Mouse (Mus musculus) midbrain, embryonic 11.5 days (tissue): ENCODE measurements around the gene Atp4a. TPM values are rescaled to one million over a fixed set of nuclear protein-coding genes. Genes with fewer than 3 reads are reported as not detected.

Experiments
- ATAC-seq: fragments of 200-750 bp; cut with Nextera tagmentation; 2 replicates; pipeline ENCODE4 v1.8.0; 2017; ENCODE audit warnings: moderate TSS enrichment, moderate library complexity; ENCODE audit not compliant: low FRiP score
- DNase-seq: peaks from one replicate; pipeline ENCODE4 v3.0.0; 2015; ENCODE audit warnings: low spot score; ENCODE audit errors: missing footprints
- H3K27ac ChIP-seq: fragments of 300-500 bp; sonication (generic); 2 replicates; pipeline ENCODE4 v1.5.1; 2014; ENCODE audit warnings: low read depth, low read length
- H3K27me3 ChIP-seq: fragments of 300-500 bp; sonication (generic); 2 replicates; pipeline ENCODE4 v1.6.1; 2014; ENCODE audit warnings: mild to moderate bottlenecking, low read length, moderate library complexity, mixed read lengths; ENCODE audit not compliant: control insufficient read depth, insufficient read depth
- H3K36me3 ChIP-seq: fragments of 300-500 bp; sonication (generic); 2 replicates; pipeline ENCODE4 v1.6.1; 2014; ENCODE audit warnings: mild to moderate bottlenecking, low read length, moderate library complexity, mixed read lengths; ENCODE audit not compliant: control insufficient read depth, insufficient read depth
- H3K4me1 ChIP-seq: fragments of 300-500 bp; sonication (generic); 2 replicates; pipeline ENCODE4 v1.6.1; 2014; ENCODE audit warnings: low read length; ENCODE audit not compliant: control insufficient read depth, insufficient read depth
- H3K4me2 ChIP-seq: fragments of 300-500 bp; sonication (generic); 2 replicates; pipeline ENCODE4 v1.6.1; 2014; ENCODE audit warnings: mild to moderate bottlenecking, moderate library complexity
- H3K4me3 ChIP-seq: fragments of 300-500 bp; sonication (generic); 2 replicates; pipeline ENCODE4 v1.5.1; 2014; ENCODE audit warnings: low read depth, low read length
- H3K9ac ChIP-seq: fragments of 300-500 bp; sonication (generic); 2 replicates; pipeline ENCODE4 v1.6.1; 2014; ENCODE audit warnings: low read length
- H3K9me3 ChIP-seq: fragments of 300-500 bp; sonication (generic); 2 replicates; pipeline ENCODE4 v1.6.1; 2016; ENCODE audit warnings: low read length; ENCODE audit not compliant: control insufficient read depth
- WGBS: fragments of 180-500 bp; shearing (Covaris S2); extraction: QIAGEN DNeasy Blood & Tissue Kit; methylation state at CpG from one replicate; pipeline ENCODE4 v1.1.7; 2014; 5-methylcytosine and 5-hydroxymethylcytosine counted together
- polyA plus RNA-seq: library from polyadenylated mRNA; unstranded; fragments of >200 nt; fragmentation: Nextera tagmentation; extraction: Ambion mirVana; gene quantifications from 2 replicates; pipeline ENCODE4 v1.2.1, GENCODE M21; 2014

The Atp4a gene
- 0.70 and 1.1 TPM in 2 replicates for polyA plus RNA-seq

- H3K36me3 ChIP-seq, result no peaks in the 10 kb centered on the region
- H3K4me2 ChIP-seq, result no peak within 1 kb of the TSS
- ATAC-seq (no peak), DNase-seq (no peak)
- WGBS, result 85% methylated on average over 3 of the region's 3 CpGs
- H3K9ac ChIP-seq, result no peak within 1 kb of the TSS
- peaks cover 1% of the 10 kb centered on the region; the same call in 1 of the 2 replicates for H3K4me1 ChIP-seq
- H3K27ac ChIP-seq, result no peak within 1 kb of the TSS
- peaks cover 5% of the 10 kb centered on the region for H3K27me3 ChIP-seq
- H3K9me3 ChIP-seq, result no peaks in the 10 kb centered on the region
- H3K4me3 ChIP-seq, result no peak within 1 kb of the TSS
These were observed at the start of gene Atp4a for GRCm38 (mm10) chr7:30711942-30712341. TSS of gene Atp4a (plus strand) at chr7:30712209.

GRCm38 (mm10) chr7:30664529-30665200 lies 47.3 kb upstream of the Atp4a start, which contains the start of gene Haus5:
TSS of gene Haus5 (minus strand) at chr7:30664994.
- Histone ChIP-seq H3K27ac (no peak within 1 kb of the TSS), H3K4me2 (peak within 1 kb of the TSS; percentile 78), H3K9ac (peak within 1 kb of the TSS; percentile 54), H3K27me3 (no peaks in the 10 kb centered on the region), H3K9me3 (no peaks in the 10 kb centered on the region), H3K4me3 (peak within 1 kb of the TSS; percentile 57), H3K36me3 (peaks cover 10% of the 10 kb centered on the region), H3K4me1 (peaks cover 6% of the 10 kb centered on the region; the same call in 1 of the 2 replicates)
- ATAC-seq (peak; percentile 95), DNase-seq (peak; percentile 99)
- WGBS, result under 1% methylated on average over 34 of the region's 34 CpGs

GRCm38 (mm10) chr7:30665321-30665720 lies 46.7 kb upstream of the Atp4a start:
- no peak for DNase-seq

GRCm38 (mm10) chr7:30669229-30669628 lies 42.8 kb upstream of the Atp4a start:
- no peak overlapping the region for H3K27ac ChIP-seq
- H3K27me3 ChIP-seq, result no peaks in the 10 kb centered on the region
- H3K4me1 ChIP-seq, result peaks cover 6% of the 10 kb centered on the region; the same call in 1 of the 2 replicates
- H3K9me3 ChIP-seq, result no peaks in the 10 kb centered on the region
- H3K4me3 ChIP-seq, result no peak overlapping the region
- H3K9ac ChIP-seq, result no peak overlapping the region
- DNase-seq (peak; percentile 84), ATAC-seq (no peak)
- no peak overlapping the region for H3K4me2 ChIP-seq
- H3K36me3 ChIP-seq, result no peaks in the 10 kb centered on the region
- WGBS, result 51% methylated on average over 3 of the region's 3 CpGs

More at GRCm38 (mm10) chr7:30665321-30665720, 46.7 kb upstream of the Atp4a start:
- no peaks in the 10 kb centered on the region for H3K27me3 ChIP-seq
- no peaks in the 10 kb centered on the region for H3K9me3 ChIP-seq
- 5% methylated on average over 11 of the region's 11 CpGs for WGBS
- H3K4me1 ChIP-seq, result peaks cover 6% of the 10 kb centered on the region; the same call in 1 of the 2 replicates
- H3K4me2 ChIP-seq, result peak overlapping the region; percentile 78
- peaks cover 5% of the 10 kb centered on the region for H3K36me3 ChIP-seq
- peak overlapping the region; percentile 57 for H3K4me3 ChIP-seq
- peak; percentile 45 for ATAC-seq
- H3K27ac ChIP-seq, result no peak overlapping the region
- peak overlapping the region; percentile 54 for H3K9ac ChIP-seq

- 68% methylated on average over 9 of the region's 9 CpGs for WGBS
- H3K4me1 ChIP-seq, result no peaks in the 10 kb centered on the region
- no peak for ATAC-seq
- H3K9me3 ChIP-seq, result no peaks in the 10 kb centered on the region
- no peak within 1 kb of the TSS for H3K4me3 ChIP-seq
- H3K36me3 ChIP-seq, result no peaks in the 10 kb centered on the region
- H3K27ac ChIP-seq, result no peak within 1 kb of the TSS
- no peak within 1 kb of the TSS for H3K4me2 ChIP-seq
- DNase-seq, result no peak
- H3K9ac ChIP-seq, result no peak within 1 kb of the TSS
- no peaks in the 10 kb centered on the region for H3K27me3 ChIP-seq
These were observed 40.5 kb upstream of the Atp4a start, which contains the start of gene Pmis2 for GRCm38 (mm10) chr7:30671480-30671879. TSS of gene Pmis2 (minus strand) at chr7:30671605.

GRCm38 (mm10) chr7:30678263-30678975 lies 33.6 kb upstream of the Atp4a start:
- Histone ChIP-seq H3K4me1 (no peaks in the 10 kb centered on the region), H3K36me3 (no peaks in the 10 kb centered on the region), H3K9ac (no peak overlapping the region), H3K9me3 (no peaks in the 10 kb centered on the region), H3K4me3 (no peak overlapping the region), H3K27ac (no peak overlapping the region), H3K27me3 (no peaks in the 10 kb centered on the region), H3K4me2 (no peak overlapping the region)
- 75% methylated on average over 5 of the region's 5 CpGs for WGBS
- ATAC-seq, result no peak
- no peak for DNase-seq

GRCm38 (mm10) chr7:30681897-30682296 lies 30.1 kb upstream of the Atp4a start:
- H3K9ac ChIP-seq, result no peak overlapping the region
- H3K4me1 ChIP-seq, result no peaks in the 10 kb centered on the region
- 73% methylated on average over 5 of the region's 5 CpGs for WGBS
- no peak overlapping the region for H3K4me2 ChIP-seq
- no peaks in the 10 kb centered on the region for H3K36me3 ChIP-seq
- DNase-seq, result no peak
- H3K27ac ChIP-seq, result no peak overlapping the region
- H3K27me3 ChIP-seq, result no peaks in the 10 kb centered on the region
- no peak for ATAC-seq
- H3K9me3 ChIP-seq, result no peaks in the 10 kb centered on the region
- H3K4me3 ChIP-seq, result no peak overlapping the region

- Histone ChIP-seq H3K36me3 (no peaks in the 10 kb centered on the region), H3K9ac (no peak overlapping the region), H3K27me3 (peaks cover 5% of the 10 kb centered on the region), H3K27ac (no peak overlapping the region), H3K9me3 (no peaks in the 10 kb centered on the region), H3K4me2 (no peak overlapping the region), H3K4me3 (no peak overlapping the region), H3K4me1 (no peaks in the 10 kb centered on the region)
- DNase-seq, result no peak
- WGBS, result 80% methylated on average over 2 of the region's 2 CpGs
- ATAC-seq, result no peak
These were observed 28.6 kb upstream of the Atp4a start for GRCm38 (mm10) chr7:30683425-30683824.

GRCm38 (mm10) chr7:30688325-30688724 lies 23.7 kb upstream of the Atp4a start:
- Histone ChIP-seq H3K4me2 (no peak overlapping the region), H3K4me3 (no peak overlapping the region), H3K36me3 (no peaks in the 10 kb centered on the region), H3K27ac (no peak overlapping the region), H3K27me3 (peaks cover 5% of the 10 kb centered on the region), H3K9ac (no peak overlapping the region), H3K9me3 (no peaks in the 10 kb centered on the region), H3K4me1 (no peaks in the 10 kb centered on the region)
- DNase-seq, result no peak
- ATAC-seq, result no peak
- WGBS, result 69% methylated on average over 6 of the region's 6 CpGs
